ENCODE assay signal across 8 mouse cellular contexts in genomic region chr9:122018782-122019395, GRCm38 (mm10). TPM values are rescaled to one million over a fixed set of nuclear protein-coding genes. Genes with fewer than 3 reads are reported as not detected.
DNase-seq lines count a peak whose midpoint lies in the region; ATAC-seq and TF ChIP-seq lines count a peak whose summit lies in the region.

No protein-coding gene starts in this region.

- no peaks in the 10 kb centered on the region for H3K4me1 ChIP-seq in MEL (ENCODE audit: control insufficient read depth in 1 of 2, insufficient read depth in 2 of 2, low read length in 2 of 2)
- H3K4me1 ChIP-seq in intestine, embryonic 15.5 days (replicated peaks) = peaks cover 6% of the 10 kb centered on the region; the same call in 1 of the 2 replicates
- no peaks in the 10 kb centered on the region for H3K4me1 ChIP-seq in liver, postnatal 0 days (ENCODE audit: insufficient read depth)
- H3K4me1 ChIP-seq in olfactory bulb, adult 2 months (ENCODE audit: control insufficient read depth, insufficient read depth, low read length) = peaks cover 15% of the 10 kb centered on the region

- H3K27me3 ChIP-seq in MEL (ENCODE audit: control insufficient read depth in 1 of 2, insufficient read depth in 2 of 2, low read length in 2 of 2) = no peaks in the 10 kb centered on the region
- H3K27me3 ChIP-seq in intestine, embryonic 15.5 days (replicated peaks) = no peaks in the 10 kb centered on the region
- no peaks in the 10 kb centered on the region for H3K27me3 ChIP-seq in liver, postnatal 0 days (ENCODE audit: insufficient read depth, low read length)

- WGBS in intestine, embryonic 15.5 days = 17% methylated on average over 8 of the region's 8 CpGs
- WGBS in liver, postnatal 0 days (ENCODE audit: insufficient replicate concordance) = 30% methylated on average over 8 of the region's 8 CpGs
- 3% methylated on average over 8 of the region's 8 CpGs for WGBS in olfactory bulb, adult 2 months

- TF ChIP-seq CTCF in MEL (IDR thresholded peaks at IDR 0.05 in 2 of 3, conservative IDR thresholded peaks at IDR 0.05 in 1 of 3; ENCODE audit: control insufficient read depth in 1 of 3, insufficient read depth in 1 of 3, low read depth in 2 of 3, low read length in 3 of 3, poor library complexity in 1 of 3, severe bottlenecking in 1 of 3) = peak; percentile 3 to 53 (median 19); a peak in 3 of 6 replicates
- peak; percentile 74 for TF ChIP-seq CTCF in liver, postnatal 0 days (IDR thresholded peaks at IDR 0.05; ENCODE audit: low read depth)
- TF ChIP-seq CTCF in olfactory bulb, adult 2 months (IDR thresholded peaks at IDR 0.05; ENCODE audit: insufficient read depth, low read depth, low read length) = no peak

- H3K27ac ChIP-seq in MEL (ENCODE audit: control insufficient read depth, low read depth, low read length) = no peak overlapping the region
- 0 out of 2 replicates have a peak overlapping the region, but pooled peaks have one; percentile 45 for H3K27ac ChIP-seq in intestine, embryonic 15.5 days
- H3K27ac ChIP-seq in liver, postnatal 0 days (ENCODE audit: low read depth) = no peak overlapping the region; the same call in 1 of the 2 replicates
- H3K27ac ChIP-seq in olfactory bulb, adult 2 months (ENCODE audit: insufficient read depth, low read depth, low read length) = 0 out of 2 replicates have a peak overlapping the region, but pooled peaks have one; percentile 22

- DNase-seq in 3134 (ENCODE audit: extremely low read depth, insufficient read length, low spot score) (peak; percentile 21), MEL (ENCODE audit: low read depth, low spot score) (peak; percentile 3)
- DNase-seq in cerebellum, postnatal 4 days (ENCODE audit: low spot score in 2 of 2) = peak; percentile 29 to 65
- peak; percentile 65 for DNase-seq in gastrocnemius, postnatal 14 days
- DNase-seq in liver, postnatal 0 days = peak; percentile 42

- H3K79me2 ChIP-seq in MEL (ENCODE audit: control insufficient read depth, insufficient read depth, low read length, poor library complexity) = no peaks in the 10 kb centered on the region

- no peak overlapping the region for H3K4me2 ChIP-seq in intestine, embryonic 15.5 days (replicated peaks)
- H3K4me2 ChIP-seq in liver, postnatal 0 days (ENCODE audit: low read depth, low read length) = no peak overlapping the region

- TF ChIP-seq RAD21 in MEL (IDR thresholded peaks at IDR 0.05; ENCODE audit: low read depth, low read length) = peak; percentile 39

- H3K9me3 ChIP-seq in MEL (replicated peaks; ENCODE audit: insufficient read depth, low read length) = no peaks in the 10 kb centered on the region
- H3K9me3 ChIP-seq in intestine, embryonic 15.5 days = no peaks in the 10 kb centered on the region
- no peaks in the 10 kb centered on the region for H3K9me3 ChIP-seq in liver, postnatal 0 days (ENCODE audit: low read length)

- TF ChIP-seq EP300 in MEL (IDR thresholded peaks at IDR 0.05; ENCODE audit: low read depth in 1 of 2, low read length in 2 of 2) = no peak
- no peak for TF ChIP-seq EP300 in liver, postnatal 0 days (IDR thresholded peaks at IDR 0.05; ENCODE audit: low read depth)

- TF ChIP-seq POLR2A in MEL (IDR thresholded peaks at IDR 0.05; ENCODE audit: control insufficient read depth in 1 of 2, insufficient read depth in 1 of 2, low read depth in 1 of 2, low read length in 2 of 2, poor library complexity in 1 of 2) = no peak
- no peak for TF ChIP-seq POLR2A in olfactory bulb, adult 2 months (IDR thresholded peaks at IDR 0.05; ENCODE audit: insufficient read depth, low read depth, low read length)

- intact Hi-C loops in gastrocnemius, postnatal 14 days (cut with DNase I; ENCODE audit: low total_unique reads) = loop anchor here (5.0 kb wide), 1 partner anchor 98 kb away; the partner anchor contains the start of gene Snrk

- H3K36me3 ChIP-seq in MEL (ENCODE audit: control insufficient read depth in 1 of 2, insufficient read depth in 2 of 2, low read length in 2 of 2) = no peaks in the 10 kb centered on the region
- no peaks in the 10 kb centered on the region for H3K36me3 ChIP-seq in intestine, embryonic 15.5 days
- no peaks in the 10 kb centered on the region for H3K36me3 ChIP-seq in liver, postnatal 0 days (replicated peaks; ENCODE audit: insufficient read depth, low read length)

- peak; percentile 80 for ATAC-seq in intestine, embryonic 15.5 days
- ATAC-seq in liver, postnatal 0 days = peak; percentile 43; the same call in 1 of the 2 replicates
- no peak for ATAC-seq in monocyte, adult 5-6 weeks (replicated peaks; ENCODE audit: insufficient number of reproducible peaks, low FRiP score, low TSS enrichment, poor library complexity, severe bottlenecking)

- H3K9ac ChIP-seq in MEL (ENCODE audit: control insufficient read depth, low read depth, low read length, poor library complexity, severe bottlenecking) = no peak overlapping the region
- H3K9ac ChIP-seq in intestine, embryonic 15.5 days = no peak overlapping the region
- H3K9ac ChIP-seq in liver, postnatal 0 days (replicated peaks) = no peak overlapping the region

- no peak overlapping the region for H3K4me3 ChIP-seq in MEL (ENCODE audit: control insufficient read depth in 1 of 2, insufficient read depth in 1 of 2, low read depth in 2 of 2, low read length in 2 of 2)
- H3K4me3 ChIP-seq in intestine, embryonic 15.5 days (replicated peaks) = no peak overlapping the region
- no peak overlapping the region for H3K4me3 ChIP-seq in liver, postnatal 0 days (ENCODE audit: low read depth, low read length)
- H3K4me3 ChIP-seq in olfactory bulb, adult 2 months (ENCODE audit: insufficient read depth, low read depth, low read length) = no peak overlapping the region

TF ChIP-seq in MEL, 35 proteins besides CTCF, POLR2A, EP300 and RAD21:
- TF ChIP-seq SMC3 (IDR thresholded peaks at IDR 0.05; ENCODE audit: low read depth, low read length) (peak; percentile 47), MYC (IDR thresholded peaks at IDR 0.05; ENCODE audit: low read depth, low read length) (no peak), KAT2A (conservative IDR thresholded peaks at IDR 0.05; ENCODE audit: low read depth, low read length) (no peak), ZC3H11A (IDR thresholded peaks at IDR 0.05; ENCODE audit: low read depth, low read length) (peak; percentile 15; the same call in 1 of the 2 replicates)

RNA-seq across cellular contexts. Expression of gene Pomgnt2, which starts 22.0 kb away (rescaled TPM):
- not detected in 2 replicates for total RNA-seq in MEL (2012; rRNA removed)
- not detected for polyA plus RNA-seq in MEL (2012; ENCODE audit: insufficient read depth in 1 of 2, insufficient read length in 2 of 2, low read depth in 1 of 2, low replicate concordance in 2 of 2, missing spikeins in 1 of 2)
- total RNA-seq in gastrocnemius, postnatal 14 days (2021) = 1 to 10 TPM; 7.1 to 9.0 TPM
- polyA plus RNA-seq in intestine, embryonic 15.5 days (2015; fragmentation: Nextera tagmentation; extraction: Ambion mirVana) = 12.9 and 15.9 TPM in 2 replicates
- polyA plus RNA-seq in liver, postnatal 0 days (2015; fragmentation: Nextera tagmentation; extraction: Ambion mirVana) = 3.1 and 3.6 TPM in 2 replicates
- polyA plus RNA-seq in olfactory bulb, adult 2 months (2012; ENCODE audit: insufficient read depth, insufficient read length, low replicate concordance, missing spikeins) = not detected in 2 replicates
- not detected in 3 replicates for total RNA-seq in monocyte, adult 5-6 weeks (2017)

Comparison
In these comparisons a context has a peak if more than half of its experiments do, and no peak if none do; other contexts are left out.
1. DNase-seq: peak in every context shown above with its lines; median percentile 65 in gastrocnemius, postnatal 14 days; 47 in cerebellum, postnatal 4 days; 42 in liver, postnatal 0 days; 21 in 3134; 3 in MEL.
2. H3K27ac ChIP-seq: peak in intestine, embryonic 15.5 days (single experiment) and olfactory bulb, adult 2 months (single experiment); none in MEL (single experiment) and liver, postnatal 0 days (single experiment).